Mouse (Mus musculus): ENCODE results near the gene Ttc13.

The Ttc13 gene

GRCm38 (mm10) chr8:124657961-124658360, 63.8 kb downstream of the Ttc13 start:
- no peak for DNase-seq (ENCODE audit: low spot score)

- DNase-seq (ENCODE audit: low spot score): no peak
These were observed 68.0 kb downstream of the Ttc13 start for GRCm38 (mm10) chr8:124653568-124654475.

GRCm38 (mm10) chr8:124652546-124652945, 69.2 kb downstream of the Ttc13 start:
- DNase-seq (ENCODE audit: low spot score): no peak

GRCm38 (mm10) chr8:124651776-124652175, 70.0 kb downstream of the Ttc13 start:
- DNase-seq (ENCODE audit: low spot score): no peak

GRCm38 (mm10) chr8:124648311-124648710, 73.5 kb downstream of the Ttc13 start:
- DNase-seq (ENCODE audit: low spot score): no peak

- peak; percentile 71 for DNase-seq (ENCODE audit: low spot score)
These were observed 78.0 kb downstream of the Ttc13 start for GRCm38 (mm10) chr8:124643540-124644339.

GRCm38 (mm10) chr8:124641599-124641998, 80.2 kb downstream of the Ttc13 start:
- no peak for DNase-seq (ENCODE audit: low spot score)

GRCm38 (mm10) chr8:124635247-124635502, 86.6 kb downstream of the Ttc13 start:
- DNase-seq (ENCODE audit: low spot score): no peak

GRCm38 (mm10) chr8:124634411-124635246, 87.2 kb downstream of the Ttc13 start:
- no peak for DNase-seq (ENCODE audit: low spot score)

- DNase-seq (ENCODE audit: low spot score): peak; percentile 32
These were observed 88.6 kb downstream of the Ttc13 start for GRCm38 (mm10) chr8:124633001-124633703.

- no peak for DNase-seq (ENCODE audit: low spot score)
These were observed 89.8 kb downstream of the Ttc13 start for GRCm38 (mm10) chr8:124631966-124632365.

GRCm38 (mm10) chr8:124630891-124631290, 90.9 kb downstream of the Ttc13 start:
- DNase-seq (ENCODE audit: low spot score): no peak

GRCm38 (mm10) chr8:124630489-124630888, 91.3 kb downstream of the Ttc13 start:
- DNase-seq (ENCODE audit: low spot score): no peak

- no peak for DNase-seq (ENCODE audit: low spot score)
These were observed 95.5 kb downstream of the Ttc13 start for GRCm38 (mm10) chr8:124626251-124626650.
